Mouse (Mus musculus) testis, adult 2 months (tissue): ENCODE measurements around the gene Efcab10. TPM values are rescaled to one million over a fixed set of nuclear protein-coding genes. Genes with fewer than 3 reads are reported as not detected.

Experiments
- H3K27ac ChIP-seq: fragments of 200-500 bp; 2 replicates; pipeline ENCODE4 v1.5.1; 2012; ENCODE audit warnings: low read depth, low read length; ENCODE audit not compliant: control insufficient read depth, insufficient read depth
- H3K27me3 ChIP-seq: fragments of 200-500 bp; 2 replicates; pipeline ENCODE4 v1.6.1; 2012; ENCODE audit warnings: mild to moderate bottlenecking, low read length, moderate library complexity; ENCODE audit not compliant: control insufficient read depth, insufficient read depth
- H3K36me3 ChIP-seq: fragments of 200-500 bp; 2 replicates; pipeline ENCODE4 v1.6.1; 2012; ENCODE audit warnings: mild to moderate bottlenecking, low read length; ENCODE audit not compliant: control insufficient read depth, insufficient read depth
- H3K4me1 ChIP-seq: fragments of 200-500 bp; 2 replicates; pipeline ENCODE4 v1.6.1; 2012; ENCODE audit warnings: low read length; ENCODE audit not compliant: control insufficient read depth, insufficient read depth
- H3K4me3 ChIP-seq: fragments of 200-500 bp; 2 replicates; pipeline ENCODE4 v1.5.1; 2012; ENCODE audit warnings: low read depth, mild to moderate bottlenecking, low read length, moderate library complexity, mixed read lengths; ENCODE audit not compliant: control insufficient read depth
- CTCF ChIP-seq: fragments of 200-500 bp; IDR thresholded peaks from 2 replicates; pipeline ENCODE4 v1.5.1; 2012; ENCODE audit warnings: low read depth, mild to moderate bottlenecking, inconsistent platforms, low read length, moderate library complexity; ENCODE audit not compliant: control insufficient read depth, insufficient read depth, insufficient replicate concordance
- POLR2A ChIP-seq: fragments of 200-500 bp; IDR thresholded peaks from 2 replicates; pipeline ENCODE4 v1.6.1; 2012; ENCODE audit warnings: low read depth, mild to moderate bottlenecking, inconsistent platforms, low read length, moderate library complexity; ENCODE audit not compliant: control insufficient read depth
- polyA plus RNA-seq: library from polyadenylated mRNA; depleted of rRNA; stranded (reverse); fragments of >200 nt; gene quantifications from 2 replicates; pipeline ENCODE4 v1.2.3, GENCODE M21; 2012; rRNA removed

Efcab10 gene
- polyA plus RNA-seq, 1 experiment: 130 TPM

DNA sequence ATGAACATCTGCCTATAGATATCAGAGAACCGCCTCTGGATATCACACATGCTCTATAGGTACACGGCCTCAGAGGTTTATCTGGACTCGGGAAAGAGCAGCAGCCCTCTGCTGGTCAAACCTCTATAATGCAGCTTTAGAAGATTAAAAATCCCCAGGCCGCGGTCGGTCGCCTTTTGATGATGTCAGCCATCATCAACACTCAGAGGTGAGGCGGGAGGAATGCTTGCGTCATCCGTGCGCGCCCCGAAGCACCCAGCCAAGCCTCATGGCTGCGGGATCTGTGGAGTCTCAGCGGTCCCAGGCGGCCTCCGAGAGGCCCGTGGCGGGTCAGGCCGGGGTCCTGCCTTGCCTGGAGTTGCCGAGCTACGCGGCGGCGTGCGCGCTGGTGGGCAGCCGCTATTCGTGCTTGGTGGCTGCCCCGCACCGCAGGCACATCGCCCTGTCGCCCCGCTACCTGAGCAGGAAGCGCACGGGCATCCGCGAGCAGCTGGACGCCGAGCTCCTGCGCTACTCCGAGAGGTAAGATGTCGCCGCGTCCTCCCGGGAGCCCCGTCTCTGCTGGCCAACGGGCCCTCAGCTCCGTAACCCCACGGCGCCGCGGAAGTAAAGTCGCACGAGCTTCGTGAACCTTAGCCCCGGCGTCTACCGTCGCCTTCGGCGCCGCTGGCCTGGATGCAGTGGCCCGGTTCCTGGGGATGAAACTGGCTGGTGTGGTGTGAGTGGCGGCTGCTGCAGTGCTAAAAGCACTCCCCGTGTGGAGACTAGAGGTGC is 34.9 kb downstream of the Efcab10 start, which contains the start of gene Twistnb:
Gene Twistnb, plus strand, starts transcription at position 249 of the 774 bp plus-strand sequence.
- Histone ChIP-seq H3K4me3 (peak within 1 kb of the TSS; percentile 91), H3K36me3 (no peaks in the 10 kb centered on the region), H3K27ac (peak within 1 kb of the TSS; percentile 1; the same call in 1 of the 2 replicates), H3K27me3 (no peaks in the 10 kb centered on the region), H3K4me1 (peaks cover 2% of the 10 kb centered on the region; the same call in 1 of the 2 replicates)
- TF ChIP-seq POLR2A (peak; percentile 79), CTCF (peak; percentile 48; the same call in 1 of the 2 replicates)

DNA sequence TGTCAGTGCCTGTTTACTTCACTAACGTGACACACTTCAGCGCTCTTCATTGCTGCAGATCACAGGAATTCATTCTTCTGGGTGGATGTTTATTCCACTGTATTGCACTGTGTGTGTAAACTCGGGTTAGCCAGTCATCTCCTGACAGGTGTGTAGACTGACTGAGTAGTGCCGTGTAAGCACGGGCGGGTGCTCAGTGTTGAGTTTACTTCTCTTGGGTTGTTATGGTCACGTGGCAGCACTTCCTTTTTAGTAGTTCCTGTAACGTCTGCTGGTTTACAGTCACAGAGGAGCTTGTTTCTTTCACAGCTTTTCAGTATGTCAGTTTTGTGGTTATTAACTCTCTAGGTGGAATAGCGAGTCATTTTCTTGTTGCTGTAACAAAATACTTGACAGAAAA is 39.2 kb downstream of the Efcab10 start:
- Histone ChIP-seq H3K27me3 (no peaks in the 10 kb centered on the region), H3K4me1 (peaks cover 2% of the 10 kb centered on the region; the same call in 1 of the 2 replicates), H3K36me3 (peaks cover 1% of the 10 kb centered on the region; the same call in 1 of the 2 replicates), H3K27ac (no peak overlapping the region), H3K4me3 (no peak overlapping the region)
- TF ChIP-seq CTCF (no peak), POLR2A (no peak)

DNA sequence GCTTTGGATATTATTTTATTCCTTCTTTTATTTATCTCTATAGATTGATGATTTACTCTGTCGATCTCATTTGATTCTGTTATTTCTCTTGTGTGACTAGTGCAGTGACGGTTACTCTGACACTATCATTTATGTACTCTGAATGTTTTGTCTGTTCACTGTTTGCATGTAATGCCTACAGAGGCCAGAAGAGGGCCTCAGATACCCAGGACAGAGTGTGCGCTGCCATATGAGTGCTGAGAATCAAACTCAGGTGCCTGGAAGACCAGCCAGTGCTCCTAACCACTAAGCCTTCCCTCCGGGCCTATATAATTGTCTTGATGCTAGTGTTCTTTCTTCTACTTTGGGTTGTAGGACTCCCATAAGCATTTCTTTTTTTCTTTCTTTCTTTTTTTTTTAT is 40.1 kb downstream of the Efcab10 start:
- H3K27me3 ChIP-seq: no peaks in the 10 kb centered on the region
- no peak overlapping the region for H3K27ac ChIP-seq
- peaks cover 2% of the 10 kb centered on the region; the same call in 1 of the 2 replicates for H3K4me1 ChIP-seq
- TF ChIP-seq POLR2A: no peak
- TF ChIP-seq CTCF: no peak
- peaks cover 1% of the 10 kb centered on the region; the same call in 1 of the 2 replicates for H3K36me3 ChIP-seq
- no peak overlapping the region for H3K4me3 ChIP-seq

Other genes with a start within 250 kb of the Efcab10 start
- gene Atxn7l1, start 247.2 kb upstream of the Efcab10 start, polyA plus RNA-seq: 176 and 194 TPM in 2 replicates
- 2.5 and 7.9 TPM in 2 replicates for gene Twistnb, start 34.8 kb downstream of the Efcab10 start, polyA plus RNA-seq